Mouse (Mus musculus) kidney, adult 2 months (tissue): Measurements from ENCODE around the gene Pgap3.

Experiments used
- CTCF ChIP-seq: fragments of 200-500 bp; conservative IDR thresholded peaks from 2 replicates; pipeline ENCODE4 v1.5.1; 2011; ENCODE audit warnings: low read depth, mild to moderate bottlenecking, control low read depth, low read length, moderate library complexity, mixed read lengths; ENCODE audit not compliant: insufficient read depth, insufficient read length
- POLR2A ChIP-seq: fragments of 200-500 bp; IDR thresholded peaks from one replicate; pipeline ENCODE4 v1.6.1; 2011; ENCODE audit warnings: low read depth, low read length, control low read depth

- no peak for TF ChIP-seq POLR2A
- no peak for TF ChIP-seq CTCF
Observed at GRCm38 (mm10) chr11:98437441-98437840, 37.2 kb upstream of the Pgap3 start.
